Mouse (Mus musculus): ENCODE measurements around the gene Lgr4. TPM values are rescaled to one million over a fixed set of nuclear protein-coding genes. Genes with fewer than 3 reads are reported as not detected.

Lgr4 gene
- total RNA-seq, 1 experiment from 2014 or later, result 259 TPM

GRCm38 (mm10) chr2:109979209-109979608 is 61.8 kb downstream of the Lgr4 start:
- peak; percentile 30 for DNase-seq

- no peak for DNase-seq
Measured at GRCm38 (mm10) chr2:109983435-109983834, 66.0 kb downstream of the Lgr4 start.

GRCm38 (mm10) chr2:109984930-109985329 is 67.5 kb downstream of the Lgr4 start:
- DNase-seq, result no peak

GRCm38 (mm10) chr2:109985560-109985959 is 68.1 kb downstream of the Lgr4 start:
- DNase-seq, result no peak

GRCm38 (mm10) chr2:109986036-109986785 is 68.8 kb downstream of the Lgr4 start:
- DNase-seq, result no peak

- DNase-seq, result no peak
Measured at GRCm38 (mm10) chr2:109987946-109988345, 70.5 kb downstream of the Lgr4 start.

GRCm38 (mm10) chr2:109989196-109989595 is 71.7 kb downstream of the Lgr4 start:
- no peak for DNase-seq

GRCm38 (mm10) chr2:109989679-109990473 is 72.4 kb downstream of the Lgr4 start:
- DNase-seq, result no peak

- DNase-seq, result no peak
Measured at GRCm38 (mm10) chr2:109991754-109992153, 74.3 kb downstream of the Lgr4 start.

GRCm38 (mm10) chr2:109992448-109993073 is 75.1 kb downstream of the Lgr4 start:
- no peak for DNase-seq

GRCm38 (mm10) chr2:109993404-109993803 is 76.0 kb downstream of the Lgr4 start:
- no peak for DNase-seq

GRCm38 (mm10) chr2:109995061-109995460 is 77.6 kb downstream of the Lgr4 start:
- DNase-seq, result no peak

- peak; percentile 55 for DNase-seq
Measured at GRCm38 (mm10) chr2:109996411-109996810, 79.0 kb downstream of the Lgr4 start.

GRCm38 (mm10) chr2:110004668-110005067 is 87.2 kb downstream of the Lgr4 start:
- DNase-seq, result no peak

GRCm38 (mm10) chr2:110005164-110005563 is 87.7 kb downstream of the Lgr4 start:
- no peak for DNase-seq

GRCm38 (mm10) chr2:110005596-110006239 is 88.3 kb downstream of the Lgr4 start:
- DNase-seq, result no peak

- DNase-seq, result no peak
Measured at GRCm38 (mm10) chr2:110007423-110008267, 90.2 kb downstream of the Lgr4 start.

- DNase-seq, result no peak
Measured at GRCm38 (mm10) chr2:110009449-110009848, 92.0 kb downstream of the Lgr4 start.

GRCm38 (mm10) chr2:110012184-110012725 is 94.8 kb downstream of the Lgr4 start:
- no peak for DNase-seq

- no peak for DNase-seq
Measured at GRCm38 (mm10) chr2:110017087-110017486, 99.6 kb downstream of the Lgr4 start.

Measured in adrenal gland, postnatal 25 days (tissue).